Mouse (Mus musculus) forebrain, embryonic 14.5 days (tissue): ENCODE measurements at regions not wholly inside any gene's neighbourhood (a gene's known extent, or its start where the extent isn't known, plus 50 kb on each side); places are given as distances from the start of the nearest gene placed in this dataset.
"Not testable (repeated sequence)": the region's sequence is repeated elsewhere in the genome, so short reads cannot be mapped to it uniquely, and the experiment has no call there.

ENCODE experiments used
- ATAC-seq: fragments of 200-750 bp; cut with Nextera tagmentation; 2 replicates; pipeline ENCODE4 v1.8.0; 2017; ENCODE audit warnings: mild to moderate bottlenecking, moderate library complexity
- DNase-seq: peaks from one replicate; pipeline ENCODE4 v3.0.0-alpha.2; 2015; ENCODE audit warnings: low spot score
- H3K27ac ChIP-seq: fragments of 300-500 bp; sonication (generic); 2 replicates; pipeline ENCODE4 v1.5.1; 2014; ENCODE audit warnings: low read depth, mild to moderate bottlenecking, control low read depth, low read length, moderate library complexity
- H3K27me3 ChIP-seq: fragments of 300-500 bp; sonication (generic); replicated peaks from 2 replicates; pipeline ENCODE4 v1.6.1; 2014; ENCODE audit warnings: low read length, control low read depth, mixed read lengths; ENCODE audit not compliant: control insufficient read depth, insufficient read depth
- H3K36me3 ChIP-seq: fragments of 300-500 bp; sonication (generic); 2 replicates; pipeline ENCODE4 v1.6.1; 2014; ENCODE audit warnings: low read length, control low read depth; ENCODE audit not compliant: control insufficient read depth, insufficient read depth
- H3K4me1 ChIP-seq: fragments of 300-500 bp; sonication (generic); 2 replicates; pipeline ENCODE4 v1.6.1; 2014; ENCODE audit warnings: antibody characterized with exemption, low read length, control low read depth; ENCODE audit not compliant: control insufficient read depth, insufficient read depth
- H3K4me2 ChIP-seq: fragments of 300-500 bp; sonication (generic); 2 replicates; pipeline ENCODE4 v1.6.1; 2014; ENCODE audit warnings: mild to moderate bottlenecking, control low read depth, low read length
- H3K4me3 ChIP-seq: fragments of 300-500 bp; sonication (generic); 2 replicates; pipeline ENCODE4 v1.5.1; 2014; ENCODE audit warnings: low read depth, low read length, control low read depth
- H3K9ac ChIP-seq: fragments of 300-500 bp; sonication (generic); 2 replicates; pipeline ENCODE4 v1.6.1; 2014; ENCODE audit warnings: mild to moderate bottlenecking, low read length, control low read depth, moderate library complexity
- H3K9me3 ChIP-seq: fragments of 300-500 bp; sonication (generic); replicated peaks from 2 replicates; pipeline ENCODE4 v1.6.1; 2016; ENCODE audit warnings: low read length, control low read depth, mixed read lengths; ENCODE audit not compliant: control insufficient read depth
- WGBS: fragments of 180-500 bp; shearing (Covaris S2); extraction: QIAGEN DNeasy Blood & Tissue Kit; methylation state at CpG from one replicate; pipeline ENCODE4 v1.1.7; 2014; 5-methylcytosine and 5-hydroxymethylcytosine counted together

DNA sequence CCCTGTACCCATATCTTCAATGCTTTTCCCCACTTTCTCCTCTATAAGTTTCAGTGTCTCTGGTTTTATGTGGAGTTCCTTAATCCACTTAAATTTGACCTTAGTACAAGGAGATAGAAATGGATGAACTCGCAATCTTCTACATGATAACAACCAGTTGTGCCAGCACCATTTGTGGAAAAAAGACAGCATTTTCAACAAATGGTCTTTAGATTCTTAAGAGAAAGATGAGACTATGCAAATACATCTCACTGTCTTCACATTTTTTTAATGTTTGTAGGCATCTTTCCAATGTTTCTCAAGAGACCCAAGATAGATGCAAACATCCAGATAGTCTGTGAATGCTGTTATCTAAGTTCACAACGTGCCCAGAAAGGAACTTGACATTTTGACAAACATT lies 171.0 kb upstream of the Cdh7 start:
- H3K9me3 ChIP-seq, H3K4me1 ChIP-seq, H3K27me3 ChIP-seq, H3K27ac ChIP-seq, H3K4me2 ChIP-seq, H3K4me3 ChIP-seq, H3K36me3 ChIP-seq, ATAC-seq, H3K9ac ChIP-seq: not testable (repeated sequence)
- peak; percentile 38 for DNase-seq
- WGBS: 71% methylated on average over 2 of the region's 2 CpGs

- Histone ChIP-seq H3K4me1 (no peaks in the 10 kb centered on the region), H3K9ac (no peak overlapping the region), H3K4me2 (no peak overlapping the region), H3K9me3 (no peaks in the 10 kb centered on the region), H3K27ac (no peak overlapping the region), H3K36me3 (no peaks in the 10 kb centered on the region), H3K27me3 (no peaks in the 10 kb centered on the region), H3K4me3 (no peak overlapping the region)
- DNase-seq: no peak
- ATAC-seq: no peak
Measured at GRCm38 (mm10) chr1:109850591-109850990, 131.6 kb upstream of the Cdh7 start.

GRCm38 (mm10) chr1:109898652-109899051 lies 83.6 kb upstream of the Cdh7 start:
- peak; percentile 75 for DNase-seq
- WGBS: 14% methylated on average over 1 of the region's 1 CpGs
- Histone ChIP-seq H3K9me3 (no peaks in the 10 kb centered on the region), H3K36me3 (no peaks in the 10 kb centered on the region), H3K4me3 (no peak overlapping the region), H3K4me2 (no peak overlapping the region), H3K27ac (no peak overlapping the region), H3K27me3 (no peaks in the 10 kb centered on the region), H3K9ac (no peak overlapping the region), H3K4me1 (no peaks in the 10 kb centered on the region)
- ATAC-seq: peak; percentile 79

- Histone ChIP-seq H3K9me3 (no peaks in the 10 kb centered on the region), H3K4me2 (no peak overlapping the region), H3K27ac (no peak overlapping the region), H3K27me3 (no peaks in the 10 kb centered on the region), H3K9ac (no peak overlapping the region), H3K4me3 (no peak overlapping the region), H3K4me1 (no peaks in the 10 kb centered on the region), H3K36me3 (no peaks in the 10 kb centered on the region)
- no peak for ATAC-seq
- 78% methylated on average over 2 of the region's 2 CpGs for WGBS
- DNase-seq: no peak
Measured at GRCm38 (mm10) chr1:109929483-109930255, 52.6 kb upstream of the Cdh7 start.
